Mouse (Mus musculus) right cerebral cortex, adult 2 months (tissue): ENCODE data around the gene Zbtb4.
"Not testable (repeated sequence)": the region's sequence is repeated elsewhere in the genome, so short reads cannot be mapped to it uniquely, and the experiment has no call there.

Experiments
- DNase-seq, 2 experiments: peaks; one replicate each; pipeline ENCODE4 v3.0.0; 2021 to 2022; ENCODE audit warnings: low spot score in 2 of 2

The Zbtb4 gene

DNA sequence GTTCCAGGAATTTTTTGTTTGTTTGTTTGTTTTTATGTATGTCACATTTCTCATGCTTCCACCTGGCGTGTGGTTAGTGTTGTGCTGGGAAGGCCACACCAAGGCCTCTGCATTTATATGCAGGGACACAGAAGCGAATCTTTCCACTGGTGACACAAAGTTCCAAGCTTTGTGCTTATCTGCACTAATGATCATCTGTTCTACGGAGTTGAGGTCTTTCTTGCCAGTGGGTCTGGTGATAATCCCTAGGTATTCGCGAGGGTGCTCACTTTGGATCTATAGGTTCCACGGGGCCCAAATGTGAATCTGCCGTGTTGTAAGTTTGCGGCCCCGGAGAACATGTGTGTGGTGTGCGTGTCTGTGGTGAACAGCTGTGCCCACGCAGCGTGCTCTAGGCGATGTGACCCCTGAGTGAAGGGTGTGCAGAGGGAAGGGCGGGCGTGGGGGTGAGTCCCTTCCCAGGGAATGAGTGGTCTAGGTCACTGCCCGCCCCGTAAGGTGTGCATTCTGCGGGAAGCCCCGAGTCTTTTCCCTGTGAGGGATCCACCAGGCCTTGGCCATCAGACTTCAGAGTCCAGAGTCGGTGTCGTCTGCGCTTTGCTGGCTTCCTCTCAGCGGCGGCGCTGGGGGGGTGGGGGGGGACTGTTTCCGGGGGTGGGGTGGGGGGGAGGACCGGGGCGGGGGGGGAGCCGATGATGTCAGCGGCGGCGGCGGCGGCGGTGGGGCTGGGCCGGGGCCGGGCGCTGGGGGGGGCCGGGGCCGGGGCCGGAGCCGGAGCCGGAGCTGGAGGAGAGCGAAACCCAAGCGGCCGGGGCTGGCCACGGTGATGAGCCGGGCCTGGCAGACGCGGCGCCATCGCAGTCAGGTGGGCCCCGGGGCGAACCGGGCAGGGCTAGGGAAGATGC is at the start of gene Zbtb4:
Gene Zbtb4 (plus strand): TSS at position 692 of the 905 bp plus-strand sequence.
- peak in 1 of 2 experiments; percentile 60 for DNase-seq

DNA sequence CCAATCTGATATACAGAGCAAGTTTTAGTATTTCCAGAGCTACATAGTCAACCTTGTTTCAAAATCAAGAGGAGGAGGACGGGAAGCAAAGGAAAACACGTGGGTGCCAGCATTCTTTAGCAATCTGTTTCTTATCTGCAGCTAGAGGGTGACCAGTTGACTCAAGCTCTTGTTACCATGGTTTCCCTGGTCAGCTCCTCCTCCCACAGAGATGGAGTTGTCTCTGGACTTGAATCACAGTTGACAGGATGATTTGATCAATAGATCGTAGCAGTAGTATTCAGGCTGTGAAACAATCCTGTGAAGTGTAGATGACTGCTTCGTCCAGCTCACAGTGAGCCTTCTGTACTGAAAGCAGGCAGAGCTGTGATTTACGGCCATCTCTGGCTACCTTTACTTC is 49.8 kb upstream of the Zbtb4 start:
- peak; percentile 19 to 26 for DNase-seq

DNA sequence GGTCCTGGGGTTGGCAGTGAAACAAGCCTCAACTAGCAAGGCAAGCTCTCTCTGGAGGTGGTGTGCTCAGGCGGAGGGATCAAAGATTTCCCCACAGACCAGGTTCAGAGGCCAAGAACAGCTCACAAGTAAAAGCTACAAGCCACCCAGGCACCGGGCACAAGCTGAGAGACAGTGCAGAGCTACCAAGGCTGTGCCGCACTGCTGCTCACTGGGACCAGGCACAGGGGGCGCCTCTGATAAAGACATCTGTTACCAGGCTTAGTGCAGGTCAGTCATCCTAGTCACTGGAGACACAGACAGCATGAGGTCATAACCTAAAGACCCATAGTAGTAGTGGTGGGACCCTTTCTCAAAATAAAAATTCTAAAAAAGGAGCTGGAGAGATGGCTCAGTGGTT is 48.8 kb upstream of the Zbtb4 start:
- DNase-seq: no peak

DNA sequence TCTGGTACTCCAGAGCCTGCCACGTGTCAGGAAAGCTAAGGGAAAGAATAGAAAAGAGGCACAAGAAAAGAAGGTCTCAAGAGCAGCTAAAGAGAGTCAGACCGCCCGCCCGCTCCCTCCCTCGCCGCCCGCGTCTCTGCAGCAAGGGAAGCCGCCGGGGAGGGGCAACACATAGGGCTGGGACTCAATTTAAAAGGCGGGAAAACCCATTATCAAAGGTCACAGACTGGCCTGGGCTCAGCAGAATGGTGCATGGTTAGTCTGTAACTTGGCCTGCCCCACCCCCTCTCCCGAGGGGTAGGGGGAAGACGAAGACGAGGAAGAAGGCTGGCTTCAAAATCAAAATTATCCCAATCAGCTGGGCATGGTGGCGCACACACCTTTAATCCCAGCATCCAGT is 47.1 kb upstream of the Zbtb4 start:
- no peak for DNase-seq

DNA sequence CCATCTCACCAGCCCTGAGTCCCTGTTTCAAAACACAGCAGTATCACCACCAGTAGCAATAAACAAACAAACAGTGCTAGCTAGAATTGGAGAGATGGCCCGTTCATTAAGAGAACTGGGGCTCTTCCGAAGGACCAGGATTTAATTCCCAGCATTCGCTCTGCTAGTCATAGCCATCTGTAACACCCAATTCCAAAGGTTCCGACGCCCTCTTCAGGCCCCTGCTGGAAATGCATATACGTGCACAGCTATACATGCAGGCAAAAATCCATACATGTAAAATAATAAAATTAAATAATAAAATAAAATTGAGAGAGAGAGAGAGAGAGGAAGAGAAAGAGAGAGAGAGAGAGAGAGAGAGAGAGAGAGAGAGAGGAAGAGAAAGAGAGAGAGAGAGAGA is 46.3 kb upstream of the Zbtb4 start:
- DNase-seq: no peak

DNA sequence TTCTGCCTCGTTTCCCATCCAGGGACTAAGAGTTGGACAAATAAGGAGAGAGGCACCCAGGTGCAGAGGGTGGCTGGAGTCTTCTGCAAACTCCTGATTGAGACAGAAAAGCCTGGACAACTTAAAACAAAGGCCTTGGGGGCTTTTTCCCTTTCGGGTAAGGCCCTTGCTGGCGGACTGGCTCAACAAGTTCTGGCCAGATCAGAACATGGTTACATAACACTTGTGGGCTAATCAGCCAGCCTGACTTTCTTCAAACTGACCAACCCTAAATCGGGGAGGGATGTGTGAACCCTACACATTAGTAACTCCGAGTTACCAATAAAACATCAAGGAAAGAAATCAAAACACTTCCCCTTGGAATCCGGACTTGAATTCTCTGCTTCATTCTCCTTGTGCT is 44.9 kb upstream of the Zbtb4 start:
- DNase-seq: no peak

DNA sequence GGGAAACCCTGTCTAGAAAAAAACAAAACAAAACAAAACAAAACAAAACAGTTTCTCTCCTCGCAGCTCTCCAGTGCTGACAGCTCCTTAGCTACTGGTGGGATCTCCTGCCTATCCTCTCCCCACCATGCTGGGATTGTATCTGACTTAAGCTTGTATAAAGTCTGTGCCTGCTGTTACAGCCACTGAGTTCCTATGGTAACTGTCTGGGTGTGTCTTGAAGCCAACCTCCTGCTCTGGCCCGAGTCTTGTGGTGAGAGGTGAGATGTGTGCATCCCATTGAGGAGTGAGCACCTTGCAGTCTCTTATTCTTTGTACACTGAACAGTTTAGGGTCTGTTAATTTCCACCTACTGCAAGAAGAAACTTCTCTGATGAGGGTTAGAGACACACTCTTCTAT is 42.6 kb upstream of the Zbtb4 start:
- no peak for DNase-seq

DNA sequence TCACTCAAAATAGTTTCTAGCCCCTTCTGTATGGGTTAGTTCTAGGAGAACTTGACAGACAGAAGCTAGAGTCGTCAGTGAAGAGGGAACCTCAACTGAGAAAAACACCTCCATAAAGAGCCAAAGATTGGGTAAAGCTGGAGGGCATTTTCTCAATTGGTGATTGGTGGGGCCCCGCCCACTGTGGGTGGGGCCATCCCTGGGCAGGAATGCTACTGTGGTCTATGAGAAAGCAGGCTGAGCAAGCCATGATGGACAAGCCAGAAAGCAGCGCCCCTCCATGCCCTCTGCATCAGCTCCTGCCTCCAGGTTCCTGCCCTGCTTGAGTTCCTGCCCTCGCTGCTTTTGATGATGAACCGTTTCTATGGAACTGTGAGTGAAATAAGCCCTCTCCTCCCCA is 39.8 kb upstream of the Zbtb4 start:
- DNase-seq: no peak

DNA sequence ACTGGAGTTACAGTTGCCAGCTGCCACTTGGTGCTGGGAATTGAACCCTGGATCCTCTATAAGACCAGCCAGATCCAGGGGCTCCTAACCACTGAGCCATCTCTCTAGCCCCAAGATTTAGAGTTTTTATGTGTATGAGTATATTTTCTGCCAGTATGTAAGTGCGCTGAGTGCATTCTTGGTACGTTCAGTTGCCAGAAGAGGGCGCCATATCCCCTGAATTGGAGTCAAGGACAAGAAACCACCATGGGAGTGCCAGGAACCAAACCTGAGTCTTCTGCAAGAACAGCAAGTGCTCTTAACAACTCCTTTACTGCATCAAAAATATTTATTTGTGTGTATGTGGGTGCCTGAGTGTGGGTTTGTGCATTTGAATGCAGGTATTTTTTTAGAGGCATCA is 36.6 kb upstream of the Zbtb4 start:
- DNase-seq: peak; percentile 15 to 24

DNA sequence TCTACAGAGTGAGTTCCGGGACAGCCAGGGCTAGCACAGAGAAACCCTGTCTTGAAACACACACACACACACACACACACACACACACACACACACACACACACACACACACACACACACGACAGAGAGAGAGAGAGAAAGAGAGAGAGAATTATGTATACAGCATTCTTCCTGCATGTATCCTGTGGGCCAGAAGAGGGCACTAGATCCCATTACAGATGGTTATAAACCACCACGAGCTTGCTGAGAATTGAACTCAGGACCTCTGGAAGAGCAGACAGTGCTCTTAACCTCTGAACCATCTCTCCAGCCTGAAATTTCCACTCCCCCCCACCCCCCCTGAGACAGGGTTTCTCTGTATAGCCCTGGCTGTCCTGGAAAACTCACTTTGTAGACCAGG is 34.3 kb upstream of the Zbtb4 start:
- not testable (repeated sequence) for DNase-seq

DNA sequence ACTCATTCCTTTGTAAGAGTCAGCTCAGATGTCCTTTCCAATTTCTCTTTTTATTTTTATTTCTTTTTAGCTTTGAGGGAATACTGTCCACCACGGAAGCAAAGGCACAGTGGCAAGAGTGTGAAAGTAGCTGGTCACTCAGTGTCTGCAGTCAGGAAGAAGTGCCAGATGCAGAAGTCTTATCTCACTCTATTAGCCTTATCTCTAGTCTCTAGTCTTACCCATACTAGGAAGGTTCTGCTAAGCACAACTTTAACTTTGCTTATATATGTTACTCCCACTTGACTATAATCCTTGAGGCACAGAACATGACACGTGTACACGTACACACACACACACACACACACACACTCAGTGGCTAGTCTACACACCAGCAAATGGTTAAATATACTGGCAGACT is 14.1 kb upstream of the Zbtb4 start:
- no peak for DNase-seq

DNA sequence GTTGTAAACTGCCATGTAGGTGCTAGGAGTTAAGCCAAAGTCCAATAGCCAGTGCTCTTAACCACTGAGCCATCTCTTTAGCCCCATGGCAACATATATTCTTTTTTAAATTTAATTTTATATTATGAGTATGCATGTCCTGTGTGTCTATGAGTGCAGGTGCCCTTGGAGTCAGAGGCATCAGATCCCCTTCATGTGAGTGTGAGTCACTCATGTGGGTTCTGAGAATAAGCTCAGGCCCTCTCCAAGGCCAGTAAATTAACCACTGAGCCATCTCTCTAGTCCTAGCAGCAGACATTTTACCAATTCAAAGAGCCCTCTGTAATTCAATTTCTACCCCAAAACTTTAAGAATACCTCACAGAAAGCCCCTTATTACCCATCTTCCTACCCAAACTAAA is 13.0 kb upstream of the Zbtb4 start:
- DNase-seq: no peak

DNA sequence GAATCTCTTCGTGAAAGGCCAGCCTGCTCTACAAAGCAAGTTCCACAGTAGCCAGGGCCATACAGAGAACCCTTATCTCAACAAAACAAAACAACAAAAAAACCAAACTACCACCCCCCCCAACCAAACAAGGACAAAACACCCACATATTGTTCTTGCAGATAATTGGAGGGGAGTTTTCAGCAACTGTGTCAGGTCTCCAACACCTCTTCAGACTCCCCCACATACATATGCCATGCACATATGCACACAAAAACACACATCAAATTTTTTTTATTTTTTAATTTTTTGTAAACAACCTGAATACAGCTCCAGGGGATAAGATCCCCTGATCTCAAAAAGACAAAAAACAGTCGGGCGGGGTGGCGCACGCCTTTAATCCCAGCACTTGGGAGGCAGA is 11.5 kb upstream of the Zbtb4 start:
- no peak for DNase-seq

DNA sequence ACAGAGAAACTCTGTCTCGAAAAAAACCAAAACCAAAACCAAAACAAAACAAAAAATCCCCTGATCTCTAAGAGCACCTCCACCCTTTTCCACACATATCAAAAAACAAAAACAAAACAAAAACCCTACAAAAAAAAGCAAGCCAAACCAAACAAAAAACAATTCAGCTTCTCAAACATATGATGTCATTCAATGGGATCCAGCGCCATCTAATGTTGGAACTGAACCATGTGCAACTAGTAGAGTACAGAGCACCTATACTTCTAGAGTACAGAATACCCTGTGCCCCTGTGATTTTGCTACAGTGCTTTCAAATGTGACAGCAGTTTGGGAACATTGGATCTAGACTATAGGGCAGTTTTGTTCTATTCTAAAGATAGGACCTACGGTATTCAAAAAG is 11.0 kb upstream of the Zbtb4 start:
- peak in 1 of 2 experiments; percentile 41 for DNase-seq

DNA sequence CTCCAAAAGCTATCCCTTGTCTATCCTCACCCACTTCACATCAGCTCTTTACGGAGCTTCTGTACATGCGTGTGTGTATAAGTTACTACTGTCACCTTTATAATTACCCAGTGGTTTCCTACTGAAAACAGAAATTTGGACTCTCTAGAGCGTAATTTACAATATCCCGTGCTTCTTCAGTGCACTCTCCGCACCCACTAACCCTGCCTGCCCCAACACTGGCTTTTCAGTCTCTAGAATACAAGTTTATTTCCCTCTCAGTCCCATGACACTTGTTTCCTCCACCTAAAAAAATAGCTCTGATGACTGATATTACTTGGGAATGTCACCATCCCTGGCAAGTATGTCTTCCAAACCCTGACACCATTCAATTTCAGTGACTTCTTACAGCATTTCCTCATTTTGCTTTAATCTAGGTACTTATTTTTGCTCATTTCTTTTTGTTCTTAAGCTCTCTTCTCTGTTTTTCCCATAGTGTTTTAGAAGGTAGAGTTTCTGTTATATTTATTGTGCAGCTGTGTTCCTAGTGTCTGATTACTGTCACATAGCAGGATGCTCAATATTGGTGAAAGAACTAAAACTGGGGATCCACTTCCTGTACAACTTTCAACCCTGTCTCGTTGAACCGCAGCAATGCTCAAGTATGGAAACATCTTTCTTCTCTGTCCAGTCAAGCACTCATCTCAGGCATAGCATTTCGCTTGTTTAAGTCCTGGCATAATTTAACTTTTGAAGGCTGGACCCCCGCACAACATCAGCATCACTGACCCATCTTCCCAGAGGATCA is 8.2 kb upstream of the Zbtb4 start:
- no peak for DNase-seq

DNA sequence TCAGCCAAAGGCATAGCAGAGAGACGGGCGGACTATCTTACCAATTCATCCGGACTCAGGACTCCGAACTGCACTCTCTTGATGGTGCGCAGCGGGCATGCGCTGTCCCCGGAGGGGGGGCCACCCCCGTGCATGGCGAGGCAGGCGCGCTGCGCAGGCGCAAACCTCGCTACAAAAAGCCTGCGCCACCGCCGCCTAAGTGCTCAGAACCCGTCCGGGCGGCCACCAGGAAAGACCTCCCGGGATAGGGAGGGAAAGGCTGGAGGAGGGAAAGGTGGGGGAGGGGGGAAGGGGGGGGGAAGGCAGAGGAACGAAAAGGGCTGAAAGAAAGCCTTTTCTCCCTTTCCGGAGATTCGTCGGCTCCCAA is 7.6 kb upstream of the Zbtb4 start:
- peak; percentile 97 to 98 for DNase-seq

DNA sequence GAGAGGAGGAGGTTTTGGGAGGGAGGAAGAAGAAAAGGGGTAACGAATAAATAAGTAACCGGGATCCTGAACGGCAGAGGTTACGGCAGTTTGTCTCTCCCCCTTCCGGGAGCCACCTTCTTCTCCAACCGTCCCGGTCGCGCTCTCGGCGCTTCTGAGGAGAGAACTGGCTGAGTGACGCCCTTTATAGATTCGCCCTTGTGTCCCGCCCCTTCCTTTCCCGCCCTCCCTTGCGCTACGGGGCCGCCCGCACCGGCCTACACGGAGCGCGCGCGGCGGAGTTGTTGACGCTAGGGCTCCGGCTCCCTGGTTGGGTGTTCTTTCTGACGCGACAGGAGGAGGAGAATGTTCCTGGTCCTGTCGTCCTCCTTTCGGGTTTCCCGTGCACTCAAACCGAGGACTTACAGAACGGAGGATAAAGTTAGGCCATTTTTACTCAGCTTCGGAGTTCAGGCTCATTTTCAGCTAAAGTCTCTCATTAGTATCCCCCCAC is 7.2 kb upstream of the Zbtb4 start, which contains the start of gene Polr2a:
Gene Polr2a (minus strand): TSS at position 160 of the 493 bp plus-strand sequence.
- peak; percentile 98 for DNase-seq

DNA sequence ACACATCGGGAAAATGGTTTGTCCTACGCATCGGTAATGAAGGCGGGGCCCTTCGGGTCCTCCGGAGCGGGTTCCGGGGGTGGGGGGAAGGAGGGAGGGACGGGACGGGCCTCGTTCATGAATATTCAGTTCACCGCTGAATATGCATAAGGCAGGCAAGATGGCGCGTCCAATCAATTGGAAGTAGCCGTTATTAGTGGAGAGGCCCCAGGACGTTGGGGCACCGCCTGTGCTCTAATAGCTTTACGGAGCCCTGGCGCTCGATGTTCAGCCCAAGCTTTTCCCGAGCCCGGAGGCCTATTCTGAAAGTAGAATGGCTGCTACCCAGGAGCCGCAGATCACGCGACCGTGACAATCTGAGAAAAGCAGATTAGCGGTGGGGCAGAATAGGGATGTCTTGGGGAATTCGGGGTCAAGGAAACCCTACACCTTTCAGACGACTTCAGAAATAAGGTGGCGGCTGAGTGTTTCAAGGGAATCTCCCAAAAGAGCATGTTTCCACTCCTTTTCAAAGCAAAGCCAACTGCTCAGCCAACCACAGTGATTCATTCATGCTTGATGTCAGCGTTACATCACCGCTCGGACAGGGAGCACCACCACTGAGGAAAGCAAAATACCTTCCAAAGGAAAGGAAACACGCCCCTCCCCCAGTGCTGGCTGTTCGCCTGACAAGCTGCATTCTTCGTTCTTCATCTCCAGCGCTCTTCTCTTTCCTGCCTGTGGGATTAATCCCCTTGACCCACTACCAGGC is 6.6 kb upstream of the Zbtb4 start:
- peak; percentile 87 to 91 for DNase-seq

DNA sequence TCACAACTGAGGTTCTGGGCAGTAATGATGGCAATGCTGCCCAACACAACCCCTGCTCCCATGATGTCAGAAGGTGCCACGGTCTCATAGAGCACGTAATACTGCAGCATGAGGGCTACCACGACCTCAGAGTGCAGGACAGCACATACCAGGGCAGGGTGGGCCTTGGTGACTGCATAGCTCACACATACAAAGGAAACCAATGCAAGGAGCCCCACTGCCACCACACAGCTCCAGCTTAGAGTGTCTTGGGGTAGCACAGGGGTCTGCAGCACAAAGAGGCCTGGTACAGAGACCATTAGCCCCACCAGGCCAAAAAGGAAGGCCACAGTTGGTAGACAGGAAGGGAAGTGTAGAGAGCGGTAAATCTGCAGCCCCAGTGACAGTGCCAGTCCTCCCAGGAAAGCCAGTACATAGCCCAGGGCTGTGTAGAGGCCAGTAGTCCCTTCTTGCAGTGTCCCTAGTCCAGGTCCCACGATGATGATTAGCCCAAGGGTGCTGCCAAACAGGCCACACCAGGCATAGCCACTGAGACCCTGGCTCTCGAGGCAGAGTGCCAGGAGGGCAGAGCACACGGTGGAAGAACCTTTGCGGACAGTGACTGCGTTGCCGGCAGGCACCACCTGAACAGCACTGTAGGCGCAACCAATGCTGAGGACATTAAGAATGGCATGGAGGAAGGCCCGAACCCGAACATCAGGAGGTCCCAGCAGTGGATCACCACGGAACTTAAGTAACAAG is 5.4 kb upstream of the Zbtb4 start:
- DNase-seq: no peak

DNA sequence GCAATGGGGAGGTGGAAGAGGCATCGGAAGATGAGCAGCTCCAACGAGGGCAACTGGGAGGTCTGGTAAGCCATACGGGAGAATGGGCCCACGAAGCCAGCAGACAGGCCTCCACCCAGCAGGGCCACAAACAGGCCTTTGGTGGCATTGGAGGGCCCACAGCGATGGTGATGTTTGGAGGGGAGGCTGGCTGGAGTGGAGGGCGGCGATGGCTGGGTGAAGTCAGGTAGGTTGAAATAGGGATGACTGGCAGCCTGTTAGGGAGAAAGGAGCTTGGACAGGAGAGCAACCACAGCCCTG is 4.9 kb upstream of the Zbtb4 start:
- DNase-seq: no peak

DNA sequence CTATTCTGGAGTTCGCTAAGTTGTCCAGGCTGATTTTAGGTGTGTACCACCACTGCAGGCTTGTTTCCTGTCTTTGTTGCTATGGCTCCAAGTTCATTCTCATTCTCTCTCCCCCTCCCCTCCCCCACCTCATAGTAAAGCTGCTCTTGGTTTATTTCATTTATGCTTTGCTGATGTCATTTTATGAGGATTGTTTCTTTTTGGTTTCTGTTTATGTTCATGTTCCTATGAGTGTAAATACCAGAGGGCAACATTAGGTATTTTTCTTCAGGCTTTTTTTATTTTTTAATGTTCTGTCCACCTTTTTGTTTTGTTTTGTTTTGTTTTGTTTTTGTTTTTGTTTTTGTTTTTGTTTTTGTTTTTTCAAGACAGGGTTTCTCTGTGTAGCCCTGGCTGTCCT is 3.8 kb upstream of the Zbtb4 start, which contains the start of gene Slc35g3:
Gene Slc35g3 (minus strand): TSS at position 101 of the 400 bp plus-strand sequence.
- no peak for DNase-seq
